Mouse (Mus musculus) lung, postnatal 0 days (tissue): ENCODE results near the gene Ddx56. TPM values are rescaled to one million over a fixed set of nuclear protein-coding genes. Genes with fewer than 3 reads are reported as not detected.
"Not testable (repeated sequence)": the region's sequence is repeated elsewhere in the genome, so short reads cannot be mapped to it uniquely, and the experiment has no call there.

Experiments
- ATAC-seq: fragments of 200-750 bp; cut with Nextera tagmentation; 2 replicates; pipeline ENCODE4 v1.8.0; 2017; ENCODE audit warnings: moderate library complexity
- DNase-seq: peaks from one replicate; pipeline ENCODE4 v3.0.0-alpha.2; 2016; ENCODE audit warnings: low spot score
- H3K27ac ChIP-seq: fragments of 300-500 bp; sonication (generic); 2 replicates; pipeline ENCODE4 v1.5.1; 2014; ENCODE audit warnings: antibody characterized with exemption, mild to moderate bottlenecking, low read length, mixed read lengths
- H3K27me3 ChIP-seq: fragments of 300-500 bp; sonication (generic); replicated peaks from 2 replicates; pipeline ENCODE4 v1.6.1; 2014; ENCODE audit warnings: low read length, mixed read lengths; ENCODE audit not compliant: insufficient read depth
- H3K36me3 ChIP-seq: fragments of 300-500 bp; sonication (generic); 2 replicates; pipeline ENCODE4 v1.6.1; 2014; ENCODE audit warnings: low read length, mixed read lengths; ENCODE audit not compliant: insufficient read depth
- H3K4me1 ChIP-seq: fragments of 300-500 bp; sonication (generic); 2 replicates; pipeline ENCODE4 v1.6.1; 2014; ENCODE audit warnings: antibody characterized with exemption, low read depth, low read length, mixed read lengths; ENCODE audit not compliant: insufficient read depth
- H3K4me2 ChIP-seq: fragments of 300-500 bp; sonication (generic); replicated peaks from 2 replicates; pipeline ENCODE4 v1.6.1; 2014; ENCODE audit warnings: low read depth, mild to moderate bottlenecking, low read length, moderate library complexity, mixed read lengths
- H3K4me3 ChIP-seq: fragments of 300-500 bp; sonication (generic); 2 replicates; pipeline ENCODE4 v1.5.1; 2014; ENCODE audit warnings: low read depth, low read length
- H3K9ac ChIP-seq: fragments of 300-500 bp; sonication (generic); replicated peaks from 2 replicates; pipeline ENCODE4 v1.6.1; 2014; ENCODE audit warnings: low read depth, mild to moderate bottlenecking
- H3K9me3 ChIP-seq: fragments of 300-500 bp; sonication (generic); 2 replicates; pipeline ENCODE4 v1.6.1; 2016; ENCODE audit warnings: low read length, mixed read lengths
- CTCF ChIP-seq: IDR thresholded peaks from 2 replicates; pipeline ENCODE4 v1.5.1; 2016; ENCODE audit warnings: antibody characterized with exemption, mild to moderate bottlenecking
- EP300 ChIP-seq: IDR thresholded peaks from 2 replicates; pipeline ENCODE4 v1.6.1; 2016; ENCODE audit warnings: antibody characterized with exemption, mild to moderate bottlenecking, control low read depth
- WGBS: fragments of 180-500 bp; shearing (Covaris S2); extraction: QIAGEN DNeasy Blood & Tissue Kit; methylation state at CpG from one replicate; pipeline ENCODE4 v1.1.7; 2014; 5-methylcytosine and 5-hydroxymethylcytosine counted together
- polyA plus RNA-seq: library from polyadenylated mRNA; unstranded; fragments of >200 nt; fragmentation: Nextera tagmentation; extraction: Ambion mirVana; gene quantifications from 2 replicates; pipeline ENCODE4 v1.2.1, GENCODE M21; 2015

Ddx56 gene
- polyA plus RNA-seq, 1 experiment from 2014 or later = 41.9 TPM

GRCm38 (mm10) chr11:6274387-6275093 lies 7.0 kb upstream of the Ddx56 start, which contains the start of gene Tmed4:
Gene Tmed4, minus strand, starts transcription at chr11:6274870.
- Histone ChIP-seq H3K4me3 (peak within 1 kb of the TSS; percentile 68), H3K36me3 (peaks cover 17% of the 10 kb centered on the region; the same call in 1 of the 2 replicates), H3K9me3 (no peaks in the 10 kb centered on the region), H3K27me3 (no peaks in the 10 kb centered on the region), H3K4me1 (peaks cover 5% of the 10 kb centered on the region; the same call in 1 of the 2 replicates), H3K27ac (peak within 1 kb of the TSS; percentile 43), H3K9ac (peak within 1 kb of the TSS; percentile 74), H3K4me2 (peak within 1 kb of the TSS; percentile 92)
- peak; percentile 97 for ATAC-seq
- 1% methylated on average over 39 of the region's 39 CpGs for WGBS
- peak; percentile 99 for DNase-seq
- no peak for TF ChIP-seq EP300
- peak; percentile 93 for TF ChIP-seq CTCF

- peak overlapping the region; percentile 92 for H3K4me2 ChIP-seq
- H3K36me3 ChIP-seq = peaks cover 17% of the 10 kb centered on the region; the same call in 1 of the 2 replicates
- peaks cover 5% of the 10 kb centered on the region; the same call in 1 of the 2 replicates for H3K4me1 ChIP-seq
- TF ChIP-seq EP300 = no peak
- no peak for TF ChIP-seq CTCF
- no peaks in the 10 kb centered on the region for H3K9me3 ChIP-seq
- peak overlapping the region; percentile 74 for H3K9ac ChIP-seq
- H3K27ac ChIP-seq = 0 out of 2 replicates have a peak overlapping the region, but pooled peaks have one; percentile 12
- no peaks in the 10 kb centered on the region for H3K27me3 ChIP-seq
- DNase-seq = peak; percentile 35
- peak overlapping the region; percentile 68 for H3K4me3 ChIP-seq
- WGBS = 31% methylated on average over 11 of the region's 11 CpGs
- ATAC-seq = no peak
Observed at GRCm38 (mm10) chr11:6273607-6274006, 6.0 kb upstream of the Ddx56 start.

- peak overlapping the region; percentile 89 for H3K4me2 ChIP-seq
- no peaks in the 10 kb centered on the region for H3K27me3 ChIP-seq
- ATAC-seq = no peak
- H3K9me3 ChIP-seq = no peaks in the 10 kb centered on the region
- peak overlapping the region; percentile 82 for H3K9ac ChIP-seq
- H3K4me1 ChIP-seq = peaks cover 13% of the 10 kb centered on the region; the same call in 1 of the 2 replicates
- 61% methylated on average over 9 of the region's 9 CpGs for WGBS
- H3K4me3 ChIP-seq = peak overlapping the region; percentile 94
- TF ChIP-seq EP300 (no peak), CTCF (no peak)
- peaks cover 33% of the 10 kb centered on the region for H3K36me3 ChIP-seq
- H3K27ac ChIP-seq = no peak overlapping the region
- DNase-seq = no peak
Observed at GRCm38 (mm10) chr11:6266621-6267020, 951 bp downstream of the Ddx56 start.

- H3K36me3 ChIP-seq = peaks cover 41% of the 10 kb centered on the region
- WGBS = 73% methylated on average over 10 of the region's 10 CpGs
- TF ChIP-seq CTCF (peak; percentile 97), EP300 (no peak)
- H3K9me3 ChIP-seq = no peaks in the 10 kb centered on the region
- H3K27ac ChIP-seq = no peak overlapping the region
- ATAC-seq = peak; percentile 50; the same call in 1 of the 2 replicates
- H3K4me3 ChIP-seq = no peak overlapping the region
- no peak overlapping the region for H3K9ac ChIP-seq
- H3K4me2 ChIP-seq = no peak overlapping the region
- peak; percentile 62 for DNase-seq
- peaks cover 4% of the 10 kb centered on the region; the same call in 1 of the 2 replicates for H3K4me1 ChIP-seq
- no peaks in the 10 kb centered on the region for H3K27me3 ChIP-seq
Observed at GRCm38 (mm10) chr11:6261434-6262082, 6.0 kb downstream of the Ddx56 start.

GRCm38 (mm10) chr11:6259413-6259812 lies 8.2 kb downstream of the Ddx56 start:
- H3K36me3 ChIP-seq = peaks cover 30% of the 10 kb centered on the region
- WGBS = 90% methylated on average over 7 of the region's 7 CpGs
- TF ChIP-seq CTCF (no peak), EP300 (no peak)

GRCm38 (mm10) chr11:6256490-6257072 lies 11.0 kb downstream of the Ddx56 start:
- ATAC-seq (no peak), DNase-seq (no peak)
- WGBS = 70% methylated on average over 6 of the region's 6 CpGs
- no peak overlapping the region for H3K27ac ChIP-seq
- TF ChIP-seq CTCF (no peak), EP300 (no peak)
- peaks cover 20% of the 10 kb centered on the region for H3K36me3 ChIP-seq
- no peak overlapping the region for H3K9ac ChIP-seq
- H3K4me1 ChIP-seq = no peaks in the 10 kb centered on the region
- no peak overlapping the region for H3K4me2 ChIP-seq
- H3K27me3 ChIP-seq = no peaks in the 10 kb centered on the region
- no peak overlapping the region for H3K4me3 ChIP-seq
- no peaks in the 10 kb centered on the region for H3K9me3 ChIP-seq

More at GRCm38 (mm10) chr11:6259413-6259812, 8.2 kb downstream of the Ddx56 start:
- H3K4me3 ChIP-seq = no peak overlapping the region
- no peak for ATAC-seq
- H3K9me3 ChIP-seq = no peaks in the 10 kb centered on the region
- no peak for DNase-seq
- no peak overlapping the region for H3K4me2 ChIP-seq
- H3K27me3 ChIP-seq = no peaks in the 10 kb centered on the region
- no peaks in the 10 kb centered on the region for H3K4me1 ChIP-seq
- no peak overlapping the region for H3K27ac ChIP-seq
- no peak overlapping the region for H3K9ac ChIP-seq

- not testable (repeated sequence) for H3K27ac ChIP-seq, H3K36me3 ChIP-seq, H3K9ac ChIP-seq, H3K9me3 ChIP-seq, H3K4me3 ChIP-seq, DNase-seq, H3K4me2 ChIP-seq, ATAC-seq, H3K27me3 ChIP-seq, H3K4me1 ChIP-seq
- 92% methylated on average over 2 of the region's 2 CpGs for WGBS
Observed at GRCm38 (mm10) chr11:6254602-6255001, 13.0 kb downstream of the Ddx56 start.
